Mouse (Mus musculus) T-helper 2 cell (primary cell): ENCODE measurements around the gene Mlxipl.
"Not testable (repeated sequence)": the region's sequence is repeated elsewhere in the genome, so short reads cannot be mapped to it uniquely, and the experiment has no call there.

Experiments
- in situ Hi-C: fragments of 300-600 bp; cut with MboI, MseI; formaldehyde crosslinking; loops from one replicate; pipeline ENCODE4 v1.15.1; 2025; ENCODE audit warnings: high pct_unique_total_duplicates

Gene Mlxipl

GRCm38 (mm10) chr5:135089653-135090052 is at the start of gene Mlxipl:
Gene Mlxipl (plus strand): TSS chr5:135089890.
- in situ Hi-C loops = no loop called here

- in situ Hi-C loops = no loop called here
Observed at GRCm38 (mm10) chr5:135040059-135040458, 49.6 kb upstream of the Mlxipl start.

- in situ Hi-C loops = no loop called here
Observed at GRCm38 (mm10) chr5:135040777-135041176, 48.9 kb upstream of the Mlxipl start.

- in situ Hi-C loops = no loop called here
Observed at GRCm38 (mm10) chr5:135042105-135042788, 47.4 kb upstream of the Mlxipl start.

- in situ Hi-C loops = no loop called here
Observed at GRCm38 (mm10) chr5:135044575-135044974, 45.1 kb upstream of the Mlxipl start.

- in situ Hi-C loops = no loop called here
Observed at GRCm38 (mm10) chr5:135048539-135048938, 41.2 kb upstream of the Mlxipl start.

GRCm38 (mm10) chr5:135049268-135049667 is 40.4 kb upstream of the Mlxipl start:
- in situ Hi-C loops = not testable (repeated sequence)

GRCm38 (mm10) chr5:135053356-135053755 is 36.3 kb upstream of the Mlxipl start:
- in situ Hi-C loops = no loop called here

GRCm38 (mm10) chr5:135063629-135064381 is 25.9 kb upstream of the Mlxipl start, which contains the start of gene Dnajc30:
Gene Dnajc30 (plus strand): TSS chr5:135064202.
- in situ Hi-C loops = no loop called here

- in situ Hi-C loops = no loop called here
Observed at GRCm38 (mm10) chr5:135064382-135064766, 25.3 kb upstream of the Mlxipl start.

- in situ Hi-C loops = not testable (repeated sequence)
Observed at GRCm38 (mm10) chr5:135064909-135065446, 24.7 kb upstream of the Mlxipl start, which contains the start of gene Bud23. Gene Bud23 (minus strand): TSS chr5:135064959.

- in situ Hi-C loops = no loop called here
Observed at GRCm38 (mm10) chr5:135066008-135066407, 23.7 kb upstream of the Mlxipl start.

- in situ Hi-C loops = loop anchor here (5.0 kb wide), 1 partner anchor 38 kb away; no protein-coding TSS in a partner anchor
Observed at GRCm38 (mm10) chr5:135070448-135070847, 19.2 kb upstream of the Mlxipl start.

- in situ Hi-C loops = loop anchor here (5.0 kb wide), 1 partner anchor 40 kb away; no protein-coding TSS in a partner anchor
Observed at GRCm38 (mm10) chr5:135072061-135072460, 17.6 kb upstream of the Mlxipl start.

- in situ Hi-C loops = loop anchor here (5.0 kb wide), 1 partner anchor 40 kb away; no protein-coding TSS in a partner anchor
Observed at GRCm38 (mm10) chr5:135072720-135073119, 17.0 kb upstream of the Mlxipl start.

- in situ Hi-C loops = loop anchor here (5.0 kb wide), 1 partner anchor 41 kb away; no protein-coding TSS in a partner anchor
Observed at GRCm38 (mm10) chr5:135073349-135074150, 16.1 kb upstream of the Mlxipl start.

- in situ Hi-C loops = no loop called here
Observed at GRCm38 (mm10) chr5:135075655-135076054, 14.0 kb upstream of the Mlxipl start.

GRCm38 (mm10) chr5:135076368-135076767 is 13.3 kb upstream of the Mlxipl start:
- in situ Hi-C loops = no loop called here

- in situ Hi-C loops = no loop called here
Observed at GRCm38 (mm10) chr5:135076931-135077505, 12.7 kb upstream of the Mlxipl start.

- in situ Hi-C loops = no loop called here
Observed at GRCm38 (mm10) chr5:135077564-135078481, 11.9 kb upstream of the Mlxipl start, which contains the start of gene Vps37d. Gene Vps37d (minus strand): TSS chr5:135078266.
